Mouse (Mus musculus): ENCODE measurements around the gene Mid1. TPM values are rescaled to one million over a fixed set of nuclear protein-coding genes. Genes with fewer than 3 reads are reported as not detected.
A peak's percentile ranks its signal among the peaks of the same experiment; 100 is the strongest.

The Mid1 gene
- polyA plus RNA-seq (2015; fragmentation: Nextera tagmentation; extraction: Ambion mirVana), result 4.2 and 4.8 TPM in 2 replicates

DNA sequence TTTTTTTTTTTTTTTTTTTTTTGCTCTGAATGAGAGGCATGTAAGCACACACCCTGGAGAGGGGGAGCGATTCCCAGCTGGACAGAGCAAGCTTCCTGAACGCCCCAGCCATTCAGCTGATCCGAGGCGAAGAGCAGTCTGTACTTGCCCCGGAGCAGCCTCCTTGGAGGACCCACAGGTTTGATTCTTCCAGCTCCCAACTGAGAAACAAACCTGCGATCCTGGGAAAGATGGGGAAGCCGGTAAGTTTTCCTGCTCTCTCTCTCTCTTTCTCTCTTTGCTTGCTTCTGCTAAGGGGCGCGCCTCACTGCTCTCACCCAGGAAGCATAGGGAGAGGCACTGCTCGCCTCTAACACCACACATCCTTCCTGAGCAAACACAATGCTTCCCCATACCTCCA is at the start of gene Mid1:
TSS of gene Mid1 (plus strand) at position 69 of the 400 bp plus-strand sequence.
- Histone ChIP-seq H3K27me3 (ENCODE audit: control insufficient read depth, insufficient read depth, low read depth, low read length) (no peaks in the 10 kb centered on the region), H3K4me1 (replicated peaks; ENCODE audit: control insufficient read depth, insufficient read depth, low read length) (no peaks in the 10 kb centered on the region), H3K4me3 (ENCODE audit: low read length) (peak within 1 kb of the TSS; percentile 44), H3K4me2 (ENCODE audit: low read depth, low read length) (peak within 1 kb of the TSS; percentile 50), H3K36me3 (ENCODE audit: control insufficient read depth, insufficient read depth, low read length) (no peaks in the 10 kb centered on the region), H3K9me3 (ENCODE audit: control insufficient read depth, low read length) (no peaks in the 10 kb centered on the region), H3K9ac (ENCODE audit: low read length) (peak within 1 kb of the TSS; percentile 47), H3K27ac (ENCODE audit: low read length) (no peak within 1 kb of the TSS)
- ATAC-seq (ENCODE audit: low read depth), result peak; percentile 78
- WGBS, result 14% methylated on average over 10 of the region's 10 CpGs

DNA sequence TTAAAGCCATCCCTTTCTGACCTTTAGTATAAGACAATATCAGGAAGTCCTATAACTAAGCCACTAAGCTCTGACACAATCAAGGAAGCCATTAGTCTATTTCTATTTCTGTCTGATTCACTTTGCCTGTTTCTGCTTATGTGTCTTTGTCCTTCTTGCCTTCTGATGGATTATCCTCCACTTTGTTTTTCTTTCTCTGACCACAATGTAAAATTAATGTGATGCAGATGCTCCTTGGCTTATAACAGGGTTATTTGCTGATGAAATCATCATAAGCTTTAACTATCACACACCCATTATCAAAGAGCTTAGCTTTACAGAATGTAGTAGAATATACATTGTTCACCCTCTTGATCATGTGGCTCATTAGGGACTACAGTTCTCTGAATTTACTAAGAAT is 11.9 kb upstream of the Mid1 start:
- H3K4me2 ChIP-seq (ENCODE audit: low read depth, low read length), result no peak overlapping the region
- H3K4me1 ChIP-seq (replicated peaks; ENCODE audit: control insufficient read depth, insufficient read depth, low read length), result no peaks in the 10 kb centered on the region
- H3K36me3 ChIP-seq (ENCODE audit: control insufficient read depth, insufficient read depth, low read length), result no peaks in the 10 kb centered on the region
- no peak overlapping the region for H3K27ac ChIP-seq (ENCODE audit: low read length)
- H3K27me3 ChIP-seq (ENCODE audit: control insufficient read depth, insufficient read depth, low read depth, low read length), result no peaks in the 10 kb centered on the region
- no peak overlapping the region for H3K4me3 ChIP-seq (ENCODE audit: low read length)
- no peaks in the 10 kb centered on the region for H3K9me3 ChIP-seq (ENCODE audit: control insufficient read depth, low read length)
- no peak for ATAC-seq (ENCODE audit: low read depth)
- H3K9ac ChIP-seq (ENCODE audit: low read length), result no peak overlapping the region

DNA sequence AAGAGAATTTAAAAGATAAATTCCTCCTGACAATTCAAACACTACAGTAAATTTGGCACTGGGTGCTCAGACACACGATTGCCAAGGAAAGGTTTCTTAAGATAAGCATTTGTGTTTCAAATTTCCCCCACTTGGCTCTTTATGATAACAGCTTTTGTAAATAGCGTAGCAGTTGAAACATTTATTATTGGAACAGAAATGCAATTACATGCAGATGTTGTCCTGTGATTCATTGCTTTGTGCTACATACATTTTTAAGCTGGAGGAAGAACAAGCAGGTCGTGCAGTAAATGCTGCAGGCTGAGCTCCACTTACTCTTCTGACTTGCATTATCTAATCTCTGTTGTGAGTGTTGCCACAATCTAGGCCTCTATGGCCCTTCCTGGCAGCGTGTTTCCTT is 8.7 kb upstream of the Mid1 start:
- ATAC-seq (ENCODE audit: low read depth), result peak; percentile 49; the same call in 1 of the 2 replicates
- Histone ChIP-seq H3K4me2 (ENCODE audit: low read depth, low read length) (no peak overlapping the region), H3K4me3 (ENCODE audit: low read length) (no peak overlapping the region), H3K36me3 (ENCODE audit: control insufficient read depth, insufficient read depth, low read length) (no peaks in the 10 kb centered on the region), H3K4me1 (replicated peaks; ENCODE audit: control insufficient read depth, insufficient read depth, low read length) (no peaks in the 10 kb centered on the region), H3K27ac (ENCODE audit: low read length) (no peak overlapping the region), H3K27me3 (ENCODE audit: control insufficient read depth, insufficient read depth, low read depth, low read length) (no peaks in the 10 kb centered on the region), H3K9ac (ENCODE audit: low read length) (no peak overlapping the region), H3K9me3 (ENCODE audit: control insufficient read depth, low read length) (no peaks in the 10 kb centered on the region)
- 26% methylated on average over 4 of the region's 4 CpGs for WGBS

DNA sequence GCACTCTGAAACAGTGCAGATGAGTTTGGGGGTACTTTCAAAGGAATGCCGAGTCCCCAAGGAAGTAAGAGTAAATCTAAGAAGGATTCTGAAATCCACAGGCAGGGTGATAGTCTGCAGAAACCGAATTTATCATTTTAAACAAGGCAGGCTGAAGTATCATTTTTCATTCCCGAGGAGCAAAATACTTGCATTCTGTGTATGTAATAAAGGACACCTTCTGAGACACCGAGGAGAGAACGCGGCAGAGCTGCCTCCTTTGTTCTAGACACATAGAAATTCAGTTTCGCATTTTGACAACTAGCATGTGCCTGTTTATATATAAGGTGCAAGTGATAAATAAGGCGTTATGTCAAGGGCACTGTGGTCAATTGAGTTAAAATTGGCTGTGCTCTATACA is 732 bp downstream of the Mid1 start:
- peak overlapping the region; percentile 44 for H3K4me3 ChIP-seq (ENCODE audit: low read length)
- no peaks in the 10 kb centered on the region for H3K36me3 ChIP-seq (ENCODE audit: control insufficient read depth, insufficient read depth, low read length)
- no peaks in the 10 kb centered on the region for H3K27me3 ChIP-seq (ENCODE audit: control insufficient read depth, insufficient read depth, low read depth, low read length)
- H3K4me2 ChIP-seq (ENCODE audit: low read depth, low read length), result peak overlapping the region; percentile 50
- ATAC-seq (ENCODE audit: low read depth), result no peak
- no peak overlapping the region for H3K27ac ChIP-seq (ENCODE audit: low read length)
- peak overlapping the region; percentile 47 for H3K9ac ChIP-seq (ENCODE audit: low read length)
- H3K9me3 ChIP-seq (ENCODE audit: control insufficient read depth, low read length), result no peaks in the 10 kb centered on the region
- WGBS, result 22% methylated on average over 8 of the region's 8 CpGs
- no peaks in the 10 kb centered on the region for H3K4me1 ChIP-seq (replicated peaks; ENCODE audit: control insufficient read depth, insufficient read depth, low read length)

DNA sequence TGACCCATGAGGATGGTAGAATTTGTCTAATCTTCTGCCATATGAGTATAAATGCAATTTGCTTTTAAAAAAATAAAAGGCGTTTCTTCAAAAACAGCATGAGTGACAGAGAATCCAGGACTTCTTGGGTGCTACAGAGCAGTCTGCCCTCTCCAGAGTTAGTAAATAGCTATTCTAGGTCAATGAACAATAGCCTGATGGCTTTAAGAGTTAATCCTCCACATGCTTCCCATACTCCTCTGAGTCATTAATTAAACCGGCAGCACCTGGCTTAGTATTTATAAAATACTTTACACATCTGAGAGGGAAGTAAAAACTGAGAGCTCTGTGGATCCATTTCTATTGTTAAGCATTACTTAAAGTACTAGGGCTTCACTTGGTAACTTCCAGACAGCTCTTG is 6.2 kb downstream of the Mid1 start:
- H3K9ac ChIP-seq (ENCODE audit: low read length), result no peak overlapping the region
- no peaks in the 10 kb centered on the region for H3K36me3 ChIP-seq (ENCODE audit: control insufficient read depth, insufficient read depth, low read length)
- ATAC-seq (ENCODE audit: low read depth), result no peak
- H3K27me3 ChIP-seq (ENCODE audit: control insufficient read depth, insufficient read depth, low read depth, low read length), result peaks cover 8% of the 10 kb centered on the region
- no peak overlapping the region for H3K27ac ChIP-seq (ENCODE audit: low read length)
- no peak overlapping the region for H3K4me3 ChIP-seq (ENCODE audit: low read length)
- H3K9me3 ChIP-seq (ENCODE audit: control insufficient read depth, low read length), result no peaks in the 10 kb centered on the region
- no peak overlapping the region for H3K4me2 ChIP-seq (ENCODE audit: low read depth, low read length)
- 69% methylated on average over 2 of the region's 2 CpGs for WGBS
- H3K4me1 ChIP-seq (replicated peaks; ENCODE audit: control insufficient read depth, insufficient read depth, low read length), result no peaks in the 10 kb centered on the region

GRCm38 (mm10) chrX:169691675-169692074 is 6.7 kb downstream of the Mid1 start:
- no peaks in the 10 kb centered on the region for H3K4me1 ChIP-seq (replicated peaks; ENCODE audit: control insufficient read depth, insufficient read depth, low read length)
- no peak overlapping the region for H3K9ac ChIP-seq (ENCODE audit: low read length)
- no peak overlapping the region for H3K4me2 ChIP-seq (ENCODE audit: low read depth, low read length)
- no peaks in the 10 kb centered on the region for H3K9me3 ChIP-seq (ENCODE audit: control insufficient read depth, low read length)
- no peaks in the 10 kb centered on the region for H3K36me3 ChIP-seq (ENCODE audit: control insufficient read depth, insufficient read depth, low read length)
- H3K27ac ChIP-seq (ENCODE audit: low read length), result no peak overlapping the region
- WGBS, result 47% methylated on average over 2 of the region's 2 CpGs
- ATAC-seq (ENCODE audit: low read depth), result no peak
- H3K4me3 ChIP-seq (ENCODE audit: low read length), result no peak overlapping the region
- peaks cover 9% of the 10 kb centered on the region for H3K27me3 ChIP-seq (ENCODE audit: control insufficient read depth, insufficient read depth, low read depth, low read length)

DNA sequence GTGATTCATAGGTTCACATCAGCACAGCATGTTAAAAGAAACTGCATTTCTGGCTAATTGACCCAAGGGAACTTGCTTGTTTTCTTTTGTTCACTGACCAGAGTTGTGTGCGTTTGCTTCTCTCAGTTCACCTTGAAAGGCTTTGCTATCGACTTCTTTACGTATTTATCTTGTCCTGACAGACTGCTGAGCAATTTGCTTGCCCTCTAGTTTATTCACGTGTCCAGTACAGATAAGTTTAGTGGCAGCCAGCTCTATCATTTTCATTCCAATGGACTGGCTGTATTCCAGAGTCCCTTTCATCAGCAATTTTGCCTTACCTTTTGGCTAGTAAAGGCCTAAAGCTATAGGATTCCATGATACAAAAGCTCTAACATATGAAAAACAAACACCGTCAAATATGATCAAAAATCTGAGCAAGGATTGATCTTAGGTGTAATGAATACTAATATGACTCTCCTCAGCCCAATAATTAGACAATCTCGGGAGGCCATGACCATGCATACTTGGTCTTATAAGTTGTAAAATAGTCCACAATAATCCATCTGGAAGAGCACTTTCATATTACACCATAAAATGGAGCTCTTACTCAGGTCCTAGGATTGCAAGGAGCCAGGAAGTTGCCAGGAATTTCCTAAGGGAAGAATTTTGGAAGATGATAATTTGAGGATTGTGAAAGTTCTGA is 7.4 kb downstream of the Mid1 start:
- H3K9me3 ChIP-seq (ENCODE audit: control insufficient read depth, low read length), result no peaks in the 10 kb centered on the region
- H3K27me3 ChIP-seq (ENCODE audit: control insufficient read depth, insufficient read depth, low read depth, low read length), result peaks cover 9% of the 10 kb centered on the region
- H3K4me3 ChIP-seq (ENCODE audit: low read length), result no peak overlapping the region
- H3K9ac ChIP-seq (ENCODE audit: low read length), result no peak overlapping the region
- H3K27ac ChIP-seq (ENCODE audit: low read length), result no peak overlapping the region
- no peaks in the 10 kb centered on the region for H3K4me1 ChIP-seq (replicated peaks; ENCODE audit: control insufficient read depth, insufficient read depth, low read length)
- no peak overlapping the region for H3K4me2 ChIP-seq (ENCODE audit: low read depth, low read length)
- 51% methylated on average over 6 of the region's 6 CpGs for WGBS
- ATAC-seq (ENCODE audit: low read depth), result no peak
- H3K36me3 ChIP-seq (ENCODE audit: control insufficient read depth, insufficient read depth, low read length), result no peaks in the 10 kb centered on the region

- Histone ChIP-seq H3K4me2 (ENCODE audit: low read depth, low read length) (no peak overlapping the region), H3K9ac (ENCODE audit: low read length) (no peak overlapping the region), H3K9me3 (ENCODE audit: control insufficient read depth, low read length) (no peaks in the 10 kb centered on the region), H3K36me3 (ENCODE audit: control insufficient read depth, insufficient read depth, low read length) (no peaks in the 10 kb centered on the region), H3K27me3 (ENCODE audit: control insufficient read depth, insufficient read depth, low read depth, low read length) (no peaks in the 10 kb centered on the region; the same call in 1 of the 2 replicates), H3K27ac (ENCODE audit: low read length) (no peak overlapping the region), H3K4me1 (replicated peaks; ENCODE audit: control insufficient read depth, insufficient read depth, low read length) (no peaks in the 10 kb centered on the region), H3K4me3 (ENCODE audit: low read length) (no peak overlapping the region)
- no peak for ATAC-seq (ENCODE audit: low read depth)
- WGBS, result 88% methylated on average over 2 of the region's 2 CpGs
Observed at GRCm38 (mm10) chrX:169704016-169704602, 19.1 kb downstream of the Mid1 start.

DNA sequence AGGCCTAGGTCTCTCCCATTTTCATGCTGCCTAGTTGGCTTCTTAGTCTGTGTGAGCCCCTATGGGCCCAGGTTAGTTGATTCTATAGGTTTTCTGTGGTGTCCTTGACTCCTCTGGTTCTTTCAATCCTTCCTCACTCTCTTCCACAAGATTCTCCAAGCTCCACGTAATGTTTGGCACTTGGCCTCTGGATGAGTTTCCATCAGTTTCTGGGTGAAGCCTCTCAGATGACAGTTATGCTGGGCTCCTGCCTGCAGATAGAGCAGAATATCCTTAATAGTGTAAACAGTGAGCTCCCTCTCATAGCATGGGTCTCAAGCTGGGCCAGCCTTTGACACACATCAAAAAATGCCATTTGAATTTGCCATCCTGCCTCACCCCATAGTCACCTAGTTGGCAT is 38.5 kb downstream of the Mid1 start:
- H3K27me3 ChIP-seq (ENCODE audit: control insufficient read depth, insufficient read depth, low read depth, low read length), result peaks cover 5% of the 10 kb centered on the region; the same call in 1 of the 2 replicates
- no peaks in the 10 kb centered on the region for H3K9me3 ChIP-seq (ENCODE audit: control insufficient read depth, low read length)
- H3K27ac ChIP-seq (ENCODE audit: low read length), result no peak overlapping the region
- H3K4me2 ChIP-seq (ENCODE audit: low read depth, low read length), result no peak overlapping the region
- H3K4me1 ChIP-seq (replicated peaks; ENCODE audit: control insufficient read depth, insufficient read depth, low read length), result no peaks in the 10 kb centered on the region
- H3K36me3 ChIP-seq (ENCODE audit: control insufficient read depth, insufficient read depth, low read length), result no peaks in the 10 kb centered on the region
- no peak for ATAC-seq (ENCODE audit: low read depth)
- no peak overlapping the region for H3K9ac ChIP-seq (ENCODE audit: low read length)
- no peak overlapping the region for H3K4me3 ChIP-seq (ENCODE audit: low read length)
- 70% methylated on average over 1 of the region's 1 CpGs for WGBS
